Comparison of ENCODE assay signal across 10 mouse cellular contexts in genomic region chr10:128413076-128413475, GRCm38 (mm10). TPM values are rescaled to one million over a fixed set of nuclear protein-coding genes. Genes with fewer than 3 reads are reported as not detected.
DNase-seq lines count a peak whose midpoint lies in the region; ATAC-seq lines count a peak whose summit lies in the region.
"Had no signal": no experiment of that assay in that cellular context is flagged by ENCODE, and none has a peak within 500 bp of the region (broad histone marks: within the 10 kb centered on the region; RNA-seq: fewer than 3 reads in every experiment).

No protein-coding gene starts in this region.

- no peaks in the 10 kb centered on the region for H3K9me3 ChIP-seq in heart, embryonic 14.5 days (ENCODE audit: control insufficient read depth, low read length)
- no peaks in the 10 kb centered on the region for H3K9me3 ChIP-seq in hindbrain, embryonic 15.5 days
- H3K9me3 ChIP-seq in midbrain, embryonic 12.5 days, result no peaks in the 10 kb centered on the region

- H3K27me3 ChIP-seq in heart, embryonic 14.5 days (ENCODE audit: control insufficient read depth, insufficient read depth, low read length), result no peaks in the 10 kb centered on the region
- no peaks in the 10 kb centered on the region for H3K27me3 ChIP-seq in hindbrain, embryonic 15.5 days
- H3K27me3 ChIP-seq in midbrain, embryonic 12.5 days, result no peaks in the 10 kb centered on the region

- H3K27ac ChIP-seq in heart, embryonic 14.5 days (replicated peaks in 1 of 2; ENCODE audit: control insufficient read depth in 1 of 2, insufficient read depth in 1 of 2, low read depth in 2 of 2, low read length in 2 of 2), result no peak overlapping the region
- no peak overlapping the region for H3K27ac ChIP-seq in hindbrain, embryonic 15.5 days (replicated peaks)
- no peak overlapping the region for H3K27ac ChIP-seq in midbrain, embryonic 12.5 days (replicated peaks)

- no peak overlapping the region for H3K4me3 ChIP-seq in heart, embryonic 14.5 days (ENCODE audit: control insufficient read depth in 1 of 2, insufficient read depth in 1 of 2, low read depth in 1 of 2, low read length in 2 of 2)
- H3K4me3 ChIP-seq in hindbrain, embryonic 15.5 days, result peak overlapping the region; percentile 92
- H3K4me3 ChIP-seq in midbrain, embryonic 12.5 days, result peak overlapping the region; percentile 96; the same call in 1 of the 2 replicates

- no peak for DNase-seq in heart, adult 8-10 months (ENCODE audit: low spot score)
- DNase-seq in brain, adult 2 months (ENCODE audit: low read depth, low spot score), result peak; percentile 57
- DNase-seq in natural killer cell, adult 2 months (ENCODE audit: low spot score in 2 of 2), result no peak
- DNase-seq in testis, postnatal 14 days (ENCODE audit: low spot score), result no peak
- DNase-seq: adrenal gland, postnatal 14 days had no signal

- H3K4me2 ChIP-seq in heart, embryonic 14.5 days (ENCODE audit: low read length), result peak overlapping the region; percentile 94; the same call in 1 of the 2 replicates
- peak overlapping the region; percentile 95 for H3K4me2 ChIP-seq in hindbrain, embryonic 15.5 days
- H3K4me2 ChIP-seq in midbrain, embryonic 12.5 days (replicated peaks), result peak overlapping the region; percentile 81

- 66% methylated on average over 1 of the region's 1 CpGs for WGBS in heart, embryonic 14.5 days
- 67% methylated on average over 1 of the region's 1 CpGs for WGBS in hindbrain, embryonic 15.5 days
- 76% methylated on average over 1 of the region's 1 CpGs for WGBS in midbrain, embryonic 12.5 days

- H3K4me1 ChIP-seq in heart, embryonic 14.5 days (ENCODE audit: control insufficient read depth in 2 of 2, insufficient read depth in 2 of 2, low read length in 2 of 2), result peaks cover 10 to 30% of the 10 kb centered on the region in 2 experiments
- peaks cover 46% of the 10 kb centered on the region for H3K4me1 ChIP-seq in hindbrain, embryonic 15.5 days (replicated peaks)
- peaks cover 40% of the 10 kb centered on the region for H3K4me1 ChIP-seq in midbrain, embryonic 12.5 days

- no peak for ATAC-seq in heart, embryonic 14.5 days (ENCODE audit: insufficient number of reproducible peaks, insufficient read depth, low FRiP score, low read depth)
- ATAC-seq in hindbrain, embryonic 15.5 days (ENCODE audit: low FRiP score, low read depth), result no peak
- no peak for ATAC-seq in midbrain, embryonic 12.5 days (ENCODE audit: low FRiP score, low read depth)
- no peak for ATAC-seq in monocyte, adult 5-6 weeks (replicated peaks; ENCODE audit: insufficient number of reproducible peaks, low FRiP score, low TSS enrichment, poor library complexity, severe bottlenecking)

- H3K9ac ChIP-seq in heart, embryonic 14.5 days (ENCODE audit: low read length), result no peak overlapping the region
- H3K9ac ChIP-seq in hindbrain, embryonic 15.5 days, result peak overlapping the region; percentile 89; the same call in 1 of the 2 replicates
- peak overlapping the region; percentile 94; the same call in 1 of the 2 replicates for H3K9ac ChIP-seq in midbrain, embryonic 12.5 days (replicated peaks)

- H3K36me3 ChIP-seq in heart, embryonic 14.5 days (ENCODE audit: control insufficient read depth, insufficient read depth, low read length), result peaks cover 49% of the 10 kb centered on the region
- H3K36me3 ChIP-seq in hindbrain, embryonic 15.5 days, result peaks cover 30% of the 10 kb centered on the region
- H3K36me3 ChIP-seq in midbrain, embryonic 12.5 days, result peaks cover 37% of the 10 kb centered on the region

RNA-seq across cellular contexts. Expression of gene Rnf41, which starts 1.6 kb away (rescaled TPM):
- 23.7 and 24.6 TPM in 2 replicates for polyA plus RNA-seq in heart, embryonic 14.5 days (2014; fragmentation: Nextera tagmentation; extraction: Ambion mirVana)
- total RNA-seq in heart, adult 8-10 months (2022), result 10 to 100 TPM; 16.2 to 17.6 (median 16.7) TPM
- polyA plus RNA-seq in hindbrain, embryonic 15.5 days (2015; fragmentation: Nextera tagmentation; extraction: Ambion mirVana), result 91.3 and 92.4 TPM in 2 replicates
- 57.6 and 60.7 TPM in 2 replicates for polyA plus RNA-seq in midbrain, embryonic 12.5 days (2016; fragmentation: Nextera tagmentation; extraction: Ambion mirVana)
- 16.2 to 36.8 TPM (median 28.3 TPM) in 3 replicates for total RNA-seq in monocyte, adult 5-6 weeks (2017)

RNA-seq across cellular contexts. Expression of gene Nabp2, which starts 1.8 kb away (rescaled TPM):
- polyA plus RNA-seq in heart, embryonic 14.5 days (2014; fragmentation: Nextera tagmentation; extraction: Ambion mirVana), result 64.5 and 66.6 TPM in 2 replicates
- total RNA-seq in heart, adult 8-10 months (2022), result 10 to 100 TPM; 44.8 to 50.8 (median 45.2) TPM
- polyA plus RNA-seq in hindbrain, embryonic 15.5 days (2015; fragmentation: Nextera tagmentation; extraction: Ambion mirVana), result 137 and 141 TPM in 2 replicates
- 127 and 147 TPM in 2 replicates for polyA plus RNA-seq in midbrain, embryonic 12.5 days (2016; fragmentation: Nextera tagmentation; extraction: Ambion mirVana)
- total RNA-seq in monocyte, adult 5-6 weeks (2017), result 34.6 to 49.4 TPM (median 44.2 TPM) in 3 replicates

RNA-seq across cellular contexts. Expression of gene Slc39a5, which starts 12.0 kb away (rescaled TPM):
- polyA plus RNA-seq in heart, embryonic 14.5 days (2014; fragmentation: Nextera tagmentation; extraction: Ambion mirVana), result not detected in 2 replicates
- not detected for total RNA-seq in heart, adult 8-10 months (2022)
- polyA plus RNA-seq in hindbrain, embryonic 15.5 days (2015; fragmentation: Nextera tagmentation; extraction: Ambion mirVana), result 0.21 and 0.83 TPM in 2 replicates
- polyA plus RNA-seq in midbrain, embryonic 12.5 days (2016; fragmentation: Nextera tagmentation; extraction: Ambion mirVana), result not detected in 2 replicates
- not detected in 3 replicates for total RNA-seq in monocyte, adult 5-6 weeks (2017)
- polyA plus RNA-seq: embryonic facial prominence, embryonic 11.5 days had no signal

RNA-seq across cellular contexts. Expression of gene Ankrd52, which starts 36.2 kb away (rescaled TPM):
- polyA plus RNA-seq in heart, embryonic 14.5 days (2014; fragmentation: Nextera tagmentation; extraction: Ambion mirVana), result 7.9 and 9.9 TPM in 2 replicates
- 10 to 100 TPM; 39.8 to 45.9 (median 44.0) TPM for total RNA-seq in heart, adult 8-10 months (2022)
- 10.9 and 13.8 TPM in 2 replicates for polyA plus RNA-seq in hindbrain, embryonic 15.5 days (2015; fragmentation: Nextera tagmentation; extraction: Ambion mirVana)
- polyA plus RNA-seq in midbrain, embryonic 12.5 days (2016; fragmentation: Nextera tagmentation; extraction: Ambion mirVana), result 12.9 and 13.5 TPM in 2 replicates
- 6.5 to 18.2 TPM (median 8.3 TPM) in 3 replicates for total RNA-seq in monocyte, adult 5-6 weeks (2017)

RNA-seq across cellular contexts. Expression of gene Coq10a, which starts 44.3 kb away (rescaled TPM):
- polyA plus RNA-seq in heart, embryonic 14.5 days (2014; fragmentation: Nextera tagmentation; extraction: Ambion mirVana), result 23.5 TPM in 2 replicates
- 100 to 1,000 TPM; 365 to 443 (median 423) TPM for total RNA-seq in heart, adult 8-10 months (2022)
- 38.7 and 41.9 TPM in 2 replicates for polyA plus RNA-seq in hindbrain, embryonic 15.5 days (2015; fragmentation: Nextera tagmentation; extraction: Ambion mirVana)
- 28.6 and 33.6 TPM in 2 replicates for polyA plus RNA-seq in midbrain, embryonic 12.5 days (2016; fragmentation: Nextera tagmentation; extraction: Ambion mirVana)
- 18.2 to 21.9 TPM (median 19.4 TPM) in 3 replicates for total RNA-seq in monocyte, adult 5-6 weeks (2017)

Comparison
In these comparisons a context has a peak if more than half of its experiments do, and no peak if none do; other contexts are left out.
1. H3K4me3 ChIP-seq: peak in hindbrain, embryonic 15.5 days (single experiment) and midbrain, embryonic 12.5 days (single experiment); none in heart, embryonic 14.5 days (0 of 2).
2. Peak in every context shown above with its lines, with median percentiles within 50 percentile points of each other: H3K4me2 ChIP-seq.